Mouse (Mus musculus): Measurements from ENCODE around the gene Gm20388. TPM values are rescaled to one million over a fixed set of nuclear protein-coding genes. Genes with fewer than 3 reads are reported as not detected.
A peak's percentile ranks its signal among the peaks of the same experiment; 100 is the strongest.
"Not testable (repeated sequence)": the region's sequence is repeated elsewhere in the genome, so short reads cannot be mapped to it uniquely, and the experiment has no call there.

The Gm20388 gene
- total and polyA plus RNA-seq, 2 experiments from 2014 or later = 17.3 TPM; not detected in 1

DNA sequence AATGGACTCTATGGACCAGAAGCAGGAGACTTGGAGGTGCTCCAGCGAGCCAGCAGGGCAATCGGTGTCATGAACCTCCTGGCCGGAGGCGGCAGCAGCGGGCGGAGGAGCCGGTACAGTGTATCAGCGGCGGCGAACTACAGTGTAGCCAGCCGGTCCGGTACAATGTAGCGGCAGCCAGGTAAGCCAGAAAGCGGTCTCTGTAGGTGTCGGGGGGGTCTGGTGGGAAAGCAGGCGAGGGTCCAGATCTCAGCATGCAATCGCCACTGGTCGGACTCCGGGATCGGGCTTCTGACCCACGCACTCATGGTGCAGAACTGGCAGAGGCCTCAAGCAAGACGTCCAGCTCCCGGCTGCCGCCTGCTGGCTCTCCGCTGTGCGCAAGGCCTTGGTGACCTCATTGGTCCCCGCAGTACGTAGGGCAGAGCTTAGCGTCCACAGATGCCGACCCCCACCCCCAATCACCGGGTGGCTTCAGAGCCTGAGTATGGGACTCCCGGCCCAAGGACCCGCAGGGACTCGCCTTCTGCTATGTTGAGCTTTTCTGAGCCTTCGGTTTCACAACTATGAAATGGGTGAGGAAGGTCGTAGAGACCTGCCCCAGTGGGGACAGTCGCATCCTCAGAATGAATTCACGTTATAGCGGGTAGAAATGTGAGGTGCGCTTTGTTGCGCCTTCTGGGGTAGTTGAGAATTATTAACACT, 3532.4 kb downstream of the Gm20388 start:
- H3K27me3 ChIP-seq (ENCODE audit: control insufficient read depth, insufficient read depth, low read length) = no peaks in the 10 kb centered on the region
- DNase-seq (ENCODE audit: low spot score) (peak; percentile 89), ATAC-seq (ENCODE audit: insufficient read depth, low read depth) (peak; percentile 94)
- H3K9ac ChIP-seq (replicated peaks; ENCODE audit: low read depth, low read length) = peak overlapping the region; percentile 73
- H3K36me3 ChIP-seq (replicated peaks; ENCODE audit: control insufficient read depth, insufficient read depth, low read length) = no peaks in the 10 kb centered on the region
- WGBS = 1% methylated on average over 41 of the region's 41 CpGs
- peak overlapping the region; percentile 62 for H3K4me2 ChIP-seq (ENCODE audit: low read depth, low read length)
- peak overlapping the region; percentile 76 for H3K27ac ChIP-seq (ENCODE audit: low read depth)
- peak overlapping the region; percentile 73 for H3K4me3 ChIP-seq (ENCODE audit: low read depth, low read length)
- H3K9me3 ChIP-seq (replicated peaks; ENCODE audit: control insufficient read depth, low read length) = no peaks in the 10 kb centered on the region
- peaks cover 21% of the 10 kb centered on the region for H3K4me1 ChIP-seq (ENCODE audit: control insufficient read depth, insufficient read depth)
- TF ChIP-seq EP300 (IDR thresholded peaks at IDR 0.05; ENCODE audit: low read depth) = no peak
- TF ChIP-seq CTCF (IDR thresholded peaks at IDR 0.05; ENCODE audit: low read depth) = peak; percentile 56

- Histone ChIP-seq H3K9me3 (replicated peaks; ENCODE audit: control insufficient read depth, low read length) (no peaks in the 10 kb centered on the region), H3K4me2 (ENCODE audit: low read depth, low read length) (peak overlapping the region; percentile 62), H3K27ac (ENCODE audit: low read depth) (peak overlapping the region; percentile 76), H3K9ac (replicated peaks; ENCODE audit: low read depth, low read length) (peak overlapping the region; percentile 73), H3K27me3 (ENCODE audit: control insufficient read depth, insufficient read depth, low read length) (no peaks in the 10 kb centered on the region), H3K4me1 (ENCODE audit: control insufficient read depth, insufficient read depth) (peaks cover 21% of the 10 kb centered on the region), H3K4me3 (ENCODE audit: low read depth, low read length) (peak overlapping the region; percentile 73), H3K36me3 (replicated peaks; ENCODE audit: control insufficient read depth, insufficient read depth, low read length) (no peaks in the 10 kb centered on the region)
- ATAC-seq (ENCODE audit: insufficient read depth, low read depth) (no peak), DNase-seq (ENCODE audit: low spot score) (no peak)
- TF ChIP-seq EP300 (IDR thresholded peaks at IDR 0.05; ENCODE audit: low read depth) = no peak
- no peak for TF ChIP-seq CTCF (IDR thresholded peaks at IDR 0.05; ENCODE audit: low read depth)
- WGBS = 32% methylated on average over 4 of the region's 4 CpGs
Observed at GRCm38 (mm10) chr8:123443576-123443921, 3532.9 kb downstream of the Gm20388 start.

DNA sequence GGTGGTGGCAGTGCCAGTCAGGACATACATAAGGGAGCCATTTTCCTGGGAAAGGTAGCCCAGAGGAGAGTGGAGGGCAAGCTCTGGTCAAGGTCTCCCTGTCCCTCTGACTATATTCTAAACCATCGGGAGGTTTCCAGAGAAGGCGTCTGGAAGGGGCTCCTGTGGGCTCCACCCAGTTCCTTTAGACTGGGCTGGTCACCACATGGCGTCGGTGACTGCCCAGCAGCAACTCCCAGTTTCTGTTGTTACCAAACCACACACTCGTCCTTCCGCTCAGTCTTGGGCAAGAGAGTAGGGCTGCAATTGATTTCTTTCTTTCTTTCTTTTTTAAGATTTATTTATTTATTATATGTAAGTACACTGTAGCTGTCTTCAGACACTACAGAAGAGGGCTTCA, 3533.5 kb downstream of the Gm20388 start:
- no peak for ATAC-seq (ENCODE audit: insufficient read depth, low read depth)
- no peak for TF ChIP-seq EP300 (IDR thresholded peaks at IDR 0.05; ENCODE audit: low read depth)
- TF ChIP-seq CTCF (IDR thresholded peaks at IDR 0.05; ENCODE audit: low read depth) = no peak
- peak overlapping the region; percentile 62; the same call in 1 of the 2 replicates for H3K4me2 ChIP-seq (ENCODE audit: low read depth, low read length)
- no peak overlapping the region for H3K9ac ChIP-seq (replicated peaks; ENCODE audit: low read depth, low read length)
- no peak overlapping the region for H3K4me3 ChIP-seq (ENCODE audit: low read depth, low read length)
- WGBS = 90% methylated on average over 6 of the region's 6 CpGs
- DNase-seq (ENCODE audit: low spot score) = no peak
- peaks cover 3% of the 10 kb centered on the region for H3K36me3 ChIP-seq (replicated peaks; ENCODE audit: control insufficient read depth, insufficient read depth, low read length)
- no peaks in the 10 kb centered on the region for H3K27me3 ChIP-seq (ENCODE audit: control insufficient read depth, insufficient read depth, low read length)
- no peak overlapping the region for H3K27ac ChIP-seq (ENCODE audit: low read depth)
- no peaks in the 10 kb centered on the region for H3K9me3 ChIP-seq (replicated peaks; ENCODE audit: control insufficient read depth, low read length)
- H3K4me1 ChIP-seq (ENCODE audit: control insufficient read depth, insufficient read depth) = peaks cover 21% of the 10 kb centered on the region

GRCm38 (mm10) chr8:123445981-123446380, 3535.3 kb downstream of the Gm20388 start:
- Histone ChIP-seq H3K4me2 (ENCODE audit: low read depth, low read length) (no peak overlapping the region), H3K36me3 (replicated peaks; ENCODE audit: control insufficient read depth, insufficient read depth, low read length) (peaks cover 14% of the 10 kb centered on the region), H3K4me3 (ENCODE audit: low read depth, low read length) (no peak overlapping the region), H3K27me3 (ENCODE audit: control insufficient read depth, insufficient read depth, low read length) (no peaks in the 10 kb centered on the region), H3K4me1 (ENCODE audit: control insufficient read depth, insufficient read depth) (peaks cover 21% of the 10 kb centered on the region), H3K27ac (ENCODE audit: low read depth) (no peak overlapping the region), H3K9ac (replicated peaks; ENCODE audit: low read depth, low read length) (no peak overlapping the region), H3K9me3 (replicated peaks; ENCODE audit: control insufficient read depth, low read length) (no peaks in the 10 kb centered on the region)
- 75% methylated on average over 10 of the region's 10 CpGs for WGBS
- ATAC-seq (ENCODE audit: insufficient read depth, low read depth) = no peak
- TF ChIP-seq EP300 (IDR thresholded peaks at IDR 0.05; ENCODE audit: low read depth) (no peak), CTCF (IDR thresholded peaks at IDR 0.05; ENCODE audit: low read depth) (no peak)
- no peak for DNase-seq (ENCODE audit: low spot score)

- DNase-seq (ENCODE audit: low spot score) (peak; percentile 26), ATAC-seq (ENCODE audit: insufficient read depth, low read depth) (peak; percentile 59)
- WGBS = 47% methylated on average over 6 of the region's 6 CpGs
- Histone ChIP-seq H3K36me3 (replicated peaks; ENCODE audit: control insufficient read depth, insufficient read depth, low read length) (peaks cover 20% of the 10 kb centered on the region), H3K9ac (replicated peaks; ENCODE audit: low read depth, low read length) (no peak overlapping the region), H3K9me3 (replicated peaks; ENCODE audit: control insufficient read depth, low read length) (no peaks in the 10 kb centered on the region), H3K27ac (ENCODE audit: low read depth) (peak overlapping the region; percentile 4; the same call in 1 of the 2 replicates), H3K27me3 (ENCODE audit: control insufficient read depth, insufficient read depth, low read length) (no peaks in the 10 kb centered on the region), H3K4me1 (ENCODE audit: control insufficient read depth, insufficient read depth) (peaks cover 21% of the 10 kb centered on the region), H3K4me2 (ENCODE audit: low read depth, low read length) (no peak overlapping the region), H3K4me3 (ENCODE audit: low read depth, low read length) (no peak overlapping the region)
- no peak for TF ChIP-seq EP300 (IDR thresholded peaks at IDR 0.05; ENCODE audit: low read depth)
- TF ChIP-seq CTCF (IDR thresholded peaks at IDR 0.05; ENCODE audit: low read depth) = no peak
Observed at GRCm38 (mm10) chr8:123446799-123447198, 3536.2 kb downstream of the Gm20388 start.

GRCm38 (mm10) chr8:123450783-123451182, 3540.1 kb downstream of the Gm20388 start:
- Histone ChIP-seq H3K4me2 (ENCODE audit: low read depth, low read length) (no peak overlapping the region), H3K9ac (replicated peaks; ENCODE audit: low read depth, low read length) (no peak overlapping the region), H3K9me3 (replicated peaks; ENCODE audit: control insufficient read depth, low read length) (no peaks in the 10 kb centered on the region), H3K4me3 (ENCODE audit: low read depth, low read length) (no peak overlapping the region), H3K4me1 (ENCODE audit: control insufficient read depth, insufficient read depth) (peaks cover 12% of the 10 kb centered on the region), H3K27ac (ENCODE audit: low read depth) (no peak overlapping the region), H3K36me3 (replicated peaks; ENCODE audit: control insufficient read depth, insufficient read depth, low read length) (peaks cover 52% of the 10 kb centered on the region), H3K27me3 (ENCODE audit: control insufficient read depth, insufficient read depth, low read length) (no peaks in the 10 kb centered on the region)
- no peak for DNase-seq (ENCODE audit: low spot score)
- WGBS = 83% methylated on average over 5 of the region's 5 CpGs
- no peak for ATAC-seq (ENCODE audit: insufficient read depth, low read depth)
- TF ChIP-seq EP300 (IDR thresholded peaks at IDR 0.05; ENCODE audit: low read depth) (no peak), CTCF (IDR thresholded peaks at IDR 0.05; ENCODE audit: low read depth) (no peak)

GRCm38 (mm10) chr8:123451747-123452146, 3541.1 kb downstream of the Gm20388 start:
- H3K36me3 ChIP-seq (replicated peaks; ENCODE audit: control insufficient read depth, insufficient read depth, low read length) = peaks cover 61% of the 10 kb centered on the region
- H3K4me3 ChIP-seq (ENCODE audit: low read depth, low read length); H3K27ac ChIP-seq (ENCODE audit: low read depth); H3K4me2 ChIP-seq (ENCODE audit: low read depth, low read length); H3K9me3 ChIP-seq (replicated peaks; ENCODE audit: control insufficient read depth, low read length); H3K4me1 ChIP-seq (ENCODE audit: control insufficient read depth, insufficient read depth); DNase-seq (ENCODE audit: low spot score); ATAC-seq (ENCODE audit: insufficient read depth, low read depth); H3K9ac ChIP-seq (replicated peaks; ENCODE audit: low read depth, low read length); H3K27me3 ChIP-seq (ENCODE audit: control insufficient read depth, insufficient read depth, low read length): not testable (repeated sequence)
- WGBS = 91% methylated on average over 12 of the region's 12 CpGs
